Mouse (Mus musculus): ENCODE data around the gene Tmem252. TPM values are rescaled to one million over a fixed set of nuclear protein-coding genes. Genes with fewer than 3 reads are reported as not detected.

Tmem252 gene
- polyA plus RNA-seq (2017; shearing (Covaris generic)) = not detected

GRCm38 (mm10) chr19:24673762-24674161 is at the start of gene Tmem252:
Tmem252 (plus strand) TSS chr19:24674008.

Other genes starting within 250 kb of the Tmem252 start
- 10 to 100 TPM; 45.3 to 71.4 TPM for gene Fam122a, start 196.7 kb upstream of the Tmem252 start, polyA plus RNA-seq (2017; shearing (Covaris generic))
- 1 to 10 TPM; 6.2 to 7.3 TPM for gene Pip5k1b, start 118.1 kb upstream of the Tmem252 start, polyA plus RNA-seq (2017; shearing (Covaris generic))
- under 1 TPM; 0.19 to 0.73 TPM for gene Pgm5, start 187.8 kb downstream of the Tmem252 start, polyA plus RNA-seq (2017; shearing (Covaris generic))
- gene Gm10053, start 201.7 kb downstream of the Tmem252 start, polyA plus RNA-seq (2017; shearing (Covaris generic)) = 100 to 1,000 TPM; 140 to 171 TPM
- gene Foxd4, start 227.2 kb downstream of the Tmem252 start, polyA plus RNA-seq (2017; shearing (Covaris generic)) = under 1 TPM in 1 of 2 experiments, not detected in 1; 0.12 TPM

Measured in inflammation-experienced regulatory T-cells (primary cell).